Mouse (Mus musculus): ENCODE measurements at regions not wholly inside any gene's neighbourhood (a gene's known extent, or its start where the extent isn't known, plus 50 kb on each side); places are given as distances from the start of the nearest gene placed in this dataset.

- no peak for DNase-seq (ENCODE audit: low spot score in 2 of 2)
Measured at GRCm38 (mm10) chr16:24255037-24255436, 138.3 kb upstream of the Lpp start.

GRCm38 (mm10) chr16:24254590-24254989 is 138.7 kb upstream of the Lpp start:
- DNase-seq (ENCODE audit: low spot score in 2 of 2) = no peak

- no peak for DNase-seq (ENCODE audit: low spot score in 2 of 2)
Measured at GRCm38 (mm10) chr16:24254143-24254542, 139.2 kb upstream of the Lpp start.

- no peak for DNase-seq (ENCODE audit: low spot score in 2 of 2)
Measured at GRCm38 (mm10) chr16:24247291-24247690, 146.0 kb upstream of the Lpp start.

GRCm38 (mm10) chr16:24238075-24238555 is 155.2 kb upstream of the Lpp start:
- no peak for DNase-seq (ENCODE audit: low spot score in 2 of 2)

- no peak for DNase-seq (ENCODE audit: low spot score in 2 of 2)
Measured at GRCm38 (mm10) chr16:24237425-24237824, 155.9 kb upstream of the Lpp start.

DNA sequence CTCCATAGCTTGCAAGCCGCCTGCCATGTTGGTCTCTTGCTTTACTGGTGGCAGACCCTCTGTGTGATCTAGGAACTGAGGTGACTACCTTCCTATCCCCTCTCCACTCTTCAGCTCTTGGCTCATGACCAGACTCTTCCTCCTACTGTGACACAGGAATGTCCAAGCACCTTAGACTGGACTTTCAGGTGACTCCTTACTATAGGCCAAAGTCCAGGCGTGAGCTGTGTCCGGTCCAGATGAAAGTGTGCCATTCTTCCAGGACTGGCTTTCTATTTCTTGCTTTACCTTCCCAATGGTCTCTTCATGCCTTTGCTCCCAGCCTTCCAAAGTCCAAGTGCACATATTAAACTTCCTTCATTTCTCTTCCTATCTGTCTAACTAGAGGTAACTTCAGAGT is 156.3 kb upstream of the Lpp start:
- no peak for DNase-seq (ENCODE audit: low spot score in 2 of 2)

DNA sequence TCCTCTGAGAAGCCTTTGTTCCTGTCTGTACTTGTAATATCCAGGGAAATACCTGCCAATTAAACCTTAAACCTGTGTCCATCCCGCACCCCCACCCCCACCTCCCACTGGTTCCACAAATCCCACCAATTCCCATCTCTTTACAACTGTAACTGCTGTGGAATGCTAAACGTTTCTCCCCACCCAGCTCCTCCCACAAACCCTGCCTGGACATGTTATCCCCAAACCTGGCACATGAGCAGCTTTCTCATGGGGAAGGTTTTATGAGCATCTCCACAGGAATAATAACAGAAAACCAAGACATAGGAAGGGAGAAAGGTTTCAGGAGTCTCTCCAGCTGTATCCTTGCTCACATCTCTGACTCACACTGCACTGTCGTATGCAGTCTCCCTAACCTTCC is 156.8 kb upstream of the Lpp start:
- no peak for DNase-seq (ENCODE audit: low spot score in 2 of 2)

DNA sequence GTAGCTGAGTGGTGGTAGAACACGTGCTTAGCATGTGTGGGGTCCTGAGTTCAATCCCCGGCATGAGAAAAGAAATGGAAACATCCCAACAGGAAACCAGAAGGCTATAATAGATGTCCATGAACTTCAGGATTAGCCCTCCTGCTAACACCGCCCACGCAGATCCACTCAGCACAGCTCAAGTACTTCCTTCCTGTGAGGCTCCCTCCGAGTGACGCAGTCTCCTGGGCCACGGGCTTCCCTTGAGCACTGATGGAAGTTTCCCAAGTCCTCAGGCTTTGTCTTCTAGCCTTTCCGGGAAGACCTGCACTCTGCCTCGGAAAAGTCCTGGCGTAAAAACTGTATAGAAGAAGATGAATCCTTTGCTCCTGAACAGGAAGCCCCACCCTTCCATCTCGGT is 158.5 kb upstream of the Lpp start:
- DNase-seq (ENCODE audit: low spot score in 2 of 2) = no peak

- DNase-seq (ENCODE audit: low spot score in 2 of 2) = no peak
Measured at GRCm38 (mm10) chr16:24232001-24232530, 161.2 kb upstream of the Lpp start.

DNA sequence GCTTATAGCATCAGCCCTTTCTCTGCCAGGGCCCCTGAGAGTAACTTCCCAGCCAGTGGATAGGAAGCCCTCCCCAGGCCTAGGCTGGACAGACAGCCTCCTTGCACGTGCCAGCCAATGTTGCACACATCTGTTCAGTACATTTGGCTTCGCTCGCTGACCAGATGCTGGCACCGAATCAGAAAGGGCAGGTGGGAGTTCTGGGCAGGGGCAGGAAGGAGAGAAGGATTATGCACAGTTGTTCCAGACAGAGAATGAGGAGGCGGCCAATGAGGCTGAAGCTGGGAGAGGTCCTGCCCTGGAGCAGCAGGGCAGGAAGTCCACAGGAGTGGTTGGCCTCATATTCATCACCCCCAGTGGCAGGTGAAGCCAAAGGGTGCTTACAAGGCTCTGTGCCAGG is 161.8 kb upstream of the Lpp start:
- no peak for DNase-seq (ENCODE audit: low spot score in 2 of 2)

DNA sequence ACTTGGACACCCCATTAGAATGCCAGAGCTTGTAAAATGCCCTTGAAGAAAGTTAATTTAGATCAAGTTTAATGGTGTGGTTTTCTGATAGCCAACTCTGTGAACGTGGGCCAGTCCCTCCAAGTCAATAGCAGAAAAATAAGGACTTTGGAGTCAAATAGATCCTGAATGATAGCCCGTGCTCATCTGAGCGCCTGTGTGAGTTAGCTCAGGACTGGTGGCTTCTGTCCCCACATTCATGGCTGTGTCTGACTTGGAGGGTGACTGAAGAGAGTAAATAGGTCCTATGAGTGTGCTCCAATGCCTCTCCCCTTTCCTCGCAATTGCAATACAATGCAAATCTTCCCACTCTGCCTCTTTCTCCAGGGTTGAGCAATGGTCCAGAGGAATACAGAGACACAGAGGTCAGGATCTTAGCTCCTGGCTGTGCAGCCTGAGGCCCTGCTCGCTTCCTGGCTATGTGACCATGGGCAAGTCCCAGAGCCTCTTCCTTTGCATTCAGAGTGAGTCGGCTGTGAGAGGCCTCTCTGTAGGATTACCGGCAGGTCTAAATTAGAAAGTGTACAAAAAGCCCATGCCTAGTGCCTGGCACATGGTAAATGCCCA is 164.2 kb upstream of the Lpp start:
- DNase-seq (ENCODE audit: low spot score in 2 of 2) = no peak

DNA sequence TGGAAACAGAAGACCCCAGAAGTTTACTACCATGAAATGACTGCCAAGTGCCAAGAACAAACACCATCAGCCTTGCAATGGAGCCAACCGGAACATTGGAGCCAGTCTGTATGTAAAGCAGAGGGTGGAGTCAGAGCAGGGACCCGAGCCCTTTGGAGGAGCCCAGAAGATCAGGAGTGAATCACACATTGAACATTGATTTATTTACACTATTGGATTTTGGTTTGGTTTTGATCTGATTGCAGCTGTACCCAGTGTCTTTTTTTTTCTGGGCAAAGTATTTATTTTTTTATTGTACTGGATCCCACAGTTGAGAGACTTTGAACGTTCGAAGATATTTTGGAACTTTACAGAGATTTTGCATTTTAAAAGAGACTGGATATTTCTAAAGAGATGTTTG is 167.4 kb upstream of the Lpp start:
- no peak for DNase-seq (ENCODE audit: low spot score in 2 of 2)

DNA sequence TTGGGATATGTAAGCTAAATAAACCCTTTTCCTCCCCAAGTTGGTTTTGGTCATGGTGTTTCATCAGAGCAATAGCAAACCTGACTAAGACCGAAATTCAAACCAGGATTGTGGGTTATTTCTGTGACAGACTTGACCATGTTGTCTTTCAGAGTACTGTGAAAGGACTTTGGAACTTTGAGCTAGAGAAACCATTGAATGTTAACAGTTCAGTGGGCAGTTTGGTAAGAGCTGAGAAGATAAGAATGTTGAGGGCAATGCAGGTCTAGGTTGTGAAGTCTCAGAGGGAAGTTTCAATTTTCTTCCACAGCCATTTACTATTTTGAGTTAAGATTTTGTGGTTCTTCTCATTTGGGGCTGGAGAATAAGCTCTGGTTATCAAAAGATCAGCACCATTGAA is 168.2 kb upstream of the Lpp start:
- DNase-seq (ENCODE audit: low spot score in 2 of 2) = no peak

DNA sequence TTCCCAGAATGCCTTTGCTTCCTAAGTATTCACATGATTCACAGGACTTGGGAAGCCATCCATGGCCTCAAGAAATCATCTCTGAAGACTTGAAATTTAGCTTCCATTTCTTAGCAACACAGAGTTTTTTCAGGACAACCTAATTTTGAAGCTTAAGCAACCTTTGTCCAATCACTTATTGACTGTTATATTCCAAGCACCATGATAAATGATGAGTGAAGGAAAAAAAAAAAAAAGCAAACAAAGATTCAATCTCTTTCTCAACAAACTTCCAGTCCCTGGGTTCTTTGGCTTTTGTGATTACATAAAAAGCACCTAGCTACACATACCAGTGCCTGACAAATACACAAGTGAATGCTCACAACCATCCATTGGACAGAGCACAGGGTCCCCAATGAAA is 169.4 kb upstream of the Lpp start:
- DNase-seq (ENCODE audit: low spot score in 2 of 2) = no peak

DNA sequence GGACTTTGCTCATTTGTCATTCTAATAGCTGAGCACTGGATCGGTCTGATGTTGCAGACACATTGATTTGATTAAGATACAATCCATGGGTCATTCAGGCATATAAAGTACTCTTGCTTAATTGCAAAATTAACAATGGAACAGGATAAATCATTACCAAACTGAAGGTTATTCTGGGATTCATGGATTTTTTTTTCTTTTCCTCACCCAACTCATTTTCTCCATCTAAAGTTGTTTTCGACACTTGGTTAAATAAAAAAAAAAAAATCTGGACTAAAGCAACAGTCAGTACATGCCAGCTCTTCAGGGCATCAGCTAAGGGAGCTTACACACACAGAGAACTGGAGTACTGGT is 169.8 kb upstream of the Lpp start:
- no peak for DNase-seq (ENCODE audit: low spot score in 2 of 2)

- DNase-seq (ENCODE audit: low spot score in 2 of 2) = no peak
Measured at GRCm38 (mm10) chr16:24222759-24223526, 170.4 kb upstream of the Lpp start.

- DNase-seq (ENCODE audit: low spot score in 2 of 2) = no peak
Measured at GRCm38 (mm10) chr16:24221992-24222391, 171.3 kb upstream of the Lpp start.

DNA sequence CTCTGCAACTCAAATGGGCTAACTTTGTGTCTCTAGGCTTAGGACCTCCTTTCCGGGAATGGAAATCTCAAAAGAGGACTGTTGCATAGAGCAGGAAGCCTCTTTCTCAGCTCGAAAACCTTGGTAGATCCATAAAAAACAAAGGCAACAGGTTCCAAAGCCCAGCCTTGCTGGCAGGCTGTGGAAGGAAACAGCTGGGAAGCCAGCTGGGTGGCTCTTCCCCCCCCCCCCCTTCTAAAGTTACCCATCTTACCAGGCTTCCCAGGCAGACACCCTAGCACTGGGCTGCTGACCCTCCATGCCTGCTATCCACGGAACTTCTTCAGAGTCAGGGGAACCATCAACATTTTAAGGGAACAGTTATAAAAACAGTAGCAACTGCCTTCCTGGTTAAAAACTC is 172.7 kb upstream of the Lpp start:
- DNase-seq (ENCODE audit: low spot score in 2 of 2) = no peak

DNA sequence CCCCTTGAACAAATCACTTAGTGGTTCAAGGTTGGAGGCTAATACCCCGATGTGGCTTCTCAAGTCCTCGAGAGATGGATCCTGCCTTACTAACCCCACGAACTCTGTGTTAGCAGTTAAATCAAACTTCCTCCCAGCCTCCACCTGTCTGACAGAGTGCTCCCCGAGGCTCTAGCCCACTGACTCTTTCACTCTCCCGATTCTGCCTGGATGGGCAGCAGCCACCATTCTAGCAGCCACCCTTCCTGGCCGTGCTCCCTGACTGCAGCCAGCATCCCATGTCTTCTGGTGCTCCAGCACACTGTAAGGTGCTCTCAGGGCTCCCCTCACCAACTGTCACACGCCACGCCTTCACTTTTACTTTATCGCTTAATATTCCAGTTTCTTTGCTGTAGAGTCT is 173.6 kb upstream of the Lpp start:
- no peak for DNase-seq (ENCODE audit: low spot score in 2 of 2)

DNA sequence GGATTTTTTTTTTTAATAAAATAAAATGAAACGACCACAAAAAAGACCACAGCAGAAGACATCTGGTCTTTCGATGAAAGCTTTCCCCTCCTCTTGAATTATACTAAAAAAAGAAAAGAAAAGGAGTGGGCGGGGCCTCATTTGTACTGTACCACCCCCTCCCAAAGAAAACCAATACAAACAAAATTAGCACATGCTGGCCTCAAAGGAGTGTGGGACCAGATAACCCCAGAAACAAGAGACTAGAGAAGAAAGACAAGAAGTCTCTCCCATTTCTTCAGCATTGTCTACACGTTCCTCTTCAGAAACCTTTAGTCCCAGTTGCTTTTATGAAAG is 174.5 kb upstream of the Lpp start:
- no peak for DNase-seq (ENCODE audit: low spot score in 2 of 2)

GRCm38 (mm10) chr16:24218162-24218849 is 175.0 kb upstream of the Lpp start:
- peak in 1 of 2 experiments; percentile 29 for DNase-seq (ENCODE audit: low spot score in 2 of 2)

GRCm38 (mm10) chr16:24216828-24217227 is 176.5 kb upstream of the Lpp start:
- no peak for DNase-seq (ENCODE audit: low spot score in 2 of 2)
